Mouse (Mus musculus) mouse embryonic stem cell (cell line): ENCODE results near the gene Apba1.

Source experiments
- in situ Hi-C, 2 experiments: fragments of 300-500 bp; cut with MboI; formaldehyde crosslinking; loops; 1 replicate in 1 of 2; 3 replicates in 1 of 2; pipeline ENCODE4 v1.14.3; 2019 to 2020; ENCODE audit warnings: low sequenced_read_pairs in 2 of 2, low pct_unique_long_range_greater_than_20kb in 1 of 2, mixed read lengths in 1 of 2; ENCODE audit not compliant: unreplicated experiment in 1 of 2

Apba1 gene

DNA sequence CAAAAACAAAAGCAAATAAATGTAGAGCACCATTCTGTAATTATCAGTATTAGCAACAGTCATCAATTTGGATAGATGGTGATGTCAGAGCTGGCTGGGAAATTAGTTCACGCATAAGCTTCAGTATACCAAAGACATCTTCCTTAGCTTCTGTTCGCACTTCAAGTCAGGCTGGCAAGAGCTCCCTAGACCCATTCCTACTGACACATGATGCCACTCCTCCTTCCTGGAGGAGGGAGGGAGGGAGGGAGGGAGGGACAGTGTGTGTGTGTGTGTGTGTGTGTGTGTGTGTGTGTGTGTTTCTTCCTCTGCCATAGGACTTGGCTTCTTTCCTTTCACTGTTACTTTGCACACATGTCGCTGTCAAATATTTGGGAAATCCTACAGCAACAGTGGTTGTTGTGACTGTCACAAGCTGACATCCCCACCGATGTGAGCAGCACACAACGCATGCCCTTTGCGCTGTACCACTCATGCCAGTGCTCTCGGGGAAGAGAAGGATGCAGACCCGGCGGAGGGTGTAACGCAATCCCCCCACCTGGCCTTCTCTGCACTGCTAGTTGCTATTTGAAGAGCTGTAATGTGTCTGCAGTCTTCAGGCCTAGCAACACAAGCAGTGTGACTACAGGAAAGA, 237.2 kb downstream of the Apba1 start:
- in situ Hi-C loops, result no loop called here
